Mouse (Mus musculus) G1E (cell line): ENCODE measurements at regions not wholly inside any gene's neighbourhood (a gene's known extent, or its start where the extent isn't known, plus 50 kb on each side); places are given as distances from the start of the nearest gene placed in this dataset.

ENCODE experiments used
- CTCF ChIP-seq: IDR thresholded peaks from 2 replicates; pipeline ENCODE4 v1.5.1; 2012; ENCODE audit warnings: low read depth, low read length, inconsistent platforms, mixed read lengths
- GATA1 ChIP-seq: IDR thresholded peaks from 2 replicates; pipeline ENCODE4 v1.6.1; 2012; ENCODE audit warnings: borderline replicate concordance, low read length, inconsistent platforms, mixed read lengths

GRCm38 (mm10) chr8:25324731-25325130, 500.6 kb upstream of the Adam5 start:
- no peak for TF ChIP-seq CTCF
- TF ChIP-seq GATA1: no peak
